Mouse (Mus musculus) layer of hippocampus, adult 11-12 months (tissue): ENCODE measurements around the gene Tbck.
A peak's percentile ranks its signal among the peaks of the same experiment; 100 is the strongest.

Experiments
- DNase-seq: peaks from one replicate; pipeline ENCODE4 v3.0.0; 2022; ENCODE audit warnings: low spot score

Tbck gene

DNA sequence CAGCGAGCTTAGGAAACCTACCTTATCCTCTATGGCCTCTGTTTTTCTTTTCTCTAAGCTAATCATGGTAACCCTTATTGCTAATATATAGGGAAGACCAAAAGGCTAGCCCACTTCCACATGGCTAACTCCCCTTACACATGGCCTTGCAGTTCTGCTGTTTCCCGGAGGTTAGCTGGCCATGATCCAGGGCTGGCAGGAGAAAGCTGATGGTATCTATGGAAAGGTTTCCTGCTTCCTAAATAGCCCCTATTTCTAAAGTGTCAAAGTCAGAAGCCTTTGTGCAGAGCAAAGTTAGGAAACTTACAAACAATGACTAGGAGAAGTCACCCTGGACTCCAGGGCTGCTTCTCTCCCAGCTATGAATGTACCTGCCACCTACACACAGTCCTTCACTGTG, 184.9 kb downstream of the Tbck start:
- DNase-seq: no peak

DNA sequence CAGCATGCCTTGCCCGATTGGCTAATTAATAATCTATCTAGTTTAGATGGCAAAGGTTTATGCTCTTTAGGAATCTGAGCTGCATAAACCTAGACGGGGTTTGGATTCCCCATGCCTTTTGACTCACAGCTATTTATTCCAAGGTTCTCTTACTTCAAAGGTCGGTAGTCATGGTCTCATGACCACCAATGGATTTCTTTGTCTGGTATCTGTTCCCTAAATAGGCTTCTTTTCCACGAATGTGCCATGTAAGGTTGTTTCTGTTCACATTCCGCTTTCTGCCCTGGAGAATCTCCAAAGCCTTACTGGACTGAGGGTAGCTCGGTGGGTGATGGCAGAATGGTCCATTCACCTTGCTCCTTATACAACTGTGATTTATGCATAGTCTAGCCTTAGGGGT, 186.1 kb downstream of the Tbck start:
- peak; percentile 45 for DNase-seq

DNA sequence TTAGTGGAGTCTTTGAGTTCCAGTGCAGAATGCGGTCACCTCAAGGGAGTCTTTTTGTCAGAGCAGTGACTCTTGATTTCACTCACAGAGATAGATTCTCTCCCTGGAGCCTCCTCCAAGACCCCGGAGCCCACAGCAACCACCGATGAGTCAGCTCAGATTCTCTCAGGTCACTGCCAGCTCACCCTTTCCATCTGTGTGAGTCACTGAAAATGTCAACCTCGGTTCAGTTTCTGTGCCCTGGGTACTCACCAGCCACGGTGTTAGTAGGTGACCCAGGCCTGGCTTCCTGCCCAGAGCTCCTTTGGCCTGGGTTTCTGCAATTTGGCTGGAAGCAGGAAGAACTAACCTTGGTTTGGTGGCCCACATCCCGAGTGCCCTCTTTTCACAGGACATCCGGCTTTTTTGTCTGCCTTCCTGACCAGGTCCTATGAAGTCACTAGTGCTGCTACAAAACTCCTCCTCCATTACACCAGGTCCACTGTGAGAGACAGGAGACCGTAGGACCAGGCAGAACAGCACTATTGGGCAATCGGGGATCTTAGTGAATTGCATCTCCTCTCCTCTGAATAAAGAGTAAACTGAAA, 187.5 kb downstream of the Tbck start:
- no peak for DNase-seq

DNA sequence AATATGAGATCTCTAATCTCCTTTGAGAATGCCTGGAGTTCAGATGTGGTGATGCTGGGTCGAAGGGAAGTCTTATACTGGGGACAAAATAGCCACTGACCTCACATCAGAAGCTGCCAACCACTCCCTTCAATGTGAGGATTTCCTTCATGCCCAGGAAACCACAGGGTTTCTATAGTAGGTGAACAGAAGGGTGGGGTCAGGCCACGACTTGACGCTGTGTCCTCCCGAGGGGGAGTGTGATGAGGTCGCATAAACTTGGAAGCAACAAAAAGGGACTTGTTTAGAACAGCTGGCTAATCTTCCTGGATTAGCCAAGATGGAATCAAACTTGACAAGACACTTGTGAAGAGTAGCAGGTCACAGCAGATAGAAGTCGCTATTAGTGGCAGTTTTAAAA, 189.3 kb downstream of the Tbck start:
- no peak for DNase-seq

DNA sequence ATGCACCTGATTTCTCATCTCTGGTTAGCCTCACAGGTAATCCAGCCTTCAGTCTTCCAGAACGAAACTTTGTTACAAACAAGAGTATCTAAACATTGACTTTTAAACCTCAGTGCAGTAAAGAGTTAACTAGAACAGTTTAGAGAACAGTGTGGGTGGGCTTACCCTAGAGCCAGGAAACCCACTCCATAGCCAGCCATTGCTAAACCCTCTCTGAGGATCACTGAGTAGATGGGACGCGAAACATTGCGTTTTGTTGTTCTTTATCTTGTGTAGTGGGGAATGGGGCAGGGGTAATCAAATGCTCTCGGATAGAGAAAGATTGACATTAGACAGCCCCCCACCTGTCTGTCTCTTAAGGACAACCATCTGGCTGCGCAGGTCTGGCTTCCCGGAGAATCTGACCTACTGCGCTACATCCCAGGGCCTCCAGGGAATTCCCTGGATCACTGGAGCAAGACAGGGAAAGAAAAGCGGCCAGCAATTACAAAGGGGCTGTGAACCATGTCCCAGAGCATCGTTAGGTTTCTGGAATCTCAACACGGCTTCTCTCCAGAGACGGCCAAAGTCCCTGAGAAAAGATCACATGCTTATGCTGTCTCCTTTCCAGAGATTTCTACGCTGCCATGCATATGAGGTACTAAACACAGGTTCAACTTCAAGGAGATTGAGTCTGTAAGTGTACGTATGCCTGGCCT, 192.2 kb downstream of the Tbck start:
- no peak for DNase-seq

DNA sequence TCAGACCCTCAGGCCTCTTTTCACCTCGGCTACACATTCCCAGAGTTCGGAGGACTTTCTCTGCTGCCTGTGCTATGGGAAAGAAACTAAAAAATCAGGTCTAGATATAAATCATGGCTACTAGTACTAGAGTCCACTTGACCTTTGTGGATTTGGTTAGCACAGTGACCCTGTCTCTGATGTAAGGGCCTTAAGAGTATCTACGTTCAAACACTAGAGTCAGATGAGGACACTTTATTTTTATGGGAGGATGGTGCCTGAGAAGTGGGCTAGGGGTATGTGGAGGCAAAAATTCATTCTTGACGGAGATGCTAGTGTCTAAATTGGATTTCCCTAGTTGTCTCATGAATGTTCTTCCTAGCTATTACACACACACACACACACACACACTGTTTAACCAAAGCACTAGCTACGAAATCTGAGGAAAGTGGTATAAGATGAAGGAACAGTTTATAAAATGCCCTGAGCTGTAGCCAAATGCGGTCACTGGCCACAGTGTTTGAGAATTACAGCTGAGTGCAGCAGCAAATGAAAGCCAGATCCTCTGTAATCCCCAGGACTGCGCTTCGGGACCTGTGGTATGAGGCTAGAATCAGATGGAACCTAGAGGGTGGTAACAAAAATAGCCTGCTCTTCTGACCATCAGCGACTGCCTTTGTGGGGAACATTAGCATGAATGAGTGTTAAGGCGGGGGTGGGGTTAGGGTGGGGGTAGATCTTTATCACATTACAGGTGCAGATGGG, 193.2 kb downstream of the Tbck start:
- DNase-seq: no peak

DNA sequence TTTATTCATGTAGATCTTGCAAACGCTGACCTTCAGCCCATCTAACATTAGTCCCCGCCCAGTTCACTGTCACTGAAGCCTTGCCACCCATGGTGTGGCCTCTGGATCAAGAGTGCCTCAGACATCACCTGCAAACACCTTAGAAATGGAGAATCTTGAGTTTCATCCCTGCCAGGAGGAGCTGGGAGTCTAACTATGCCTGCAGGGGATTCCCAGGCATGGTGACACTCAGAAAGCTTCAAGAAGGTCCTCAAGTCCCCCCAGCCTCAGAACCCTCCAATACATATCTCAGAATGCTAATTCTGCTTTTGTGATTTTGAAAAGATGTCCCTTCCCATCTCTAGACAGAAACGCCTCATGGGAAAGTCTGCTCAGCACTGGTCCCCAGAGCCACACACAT, 196.4 kb downstream of the Tbck start:
- DNase-seq: no peak

DNA sequence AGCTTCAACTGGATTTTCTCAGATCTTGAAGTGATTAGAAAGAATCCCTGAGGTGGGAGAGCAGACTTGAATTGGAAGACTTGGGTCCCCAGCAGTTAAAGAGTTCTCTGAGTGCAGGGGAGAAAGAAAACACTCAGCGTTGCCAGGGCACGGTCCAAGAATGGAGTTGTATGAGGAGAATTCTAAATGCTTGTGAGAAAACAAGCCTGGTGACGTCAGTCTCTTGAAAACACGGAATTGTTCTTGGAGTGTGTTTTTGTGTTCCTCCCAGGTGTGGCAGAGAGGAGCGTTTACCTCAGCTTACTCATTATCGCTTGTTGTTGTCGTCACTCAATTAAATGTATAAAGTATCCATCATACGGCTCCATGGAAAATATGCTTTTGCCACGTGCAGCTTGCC, 196.9 kb downstream of the Tbck start:
- no peak for DNase-seq

DNA sequence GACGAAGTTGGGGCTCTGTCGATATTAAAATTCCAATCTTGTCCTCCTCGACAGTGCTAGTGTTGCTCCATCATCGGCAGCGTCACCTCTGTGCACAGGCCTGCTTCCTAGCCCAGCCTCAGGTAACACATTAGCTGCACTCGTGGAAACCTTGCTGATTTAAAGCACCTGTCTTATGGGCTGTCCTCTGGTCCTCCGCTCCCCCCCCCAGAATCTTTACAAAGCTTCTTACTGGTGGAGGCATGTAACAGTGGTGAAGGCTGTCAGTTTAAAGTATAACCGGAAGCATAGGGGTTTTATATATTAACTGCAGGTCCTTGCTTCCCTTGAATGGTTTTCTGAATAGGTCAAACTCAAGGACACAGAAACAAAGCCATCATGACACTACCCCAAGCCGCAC, 199.3 kb downstream of the Tbck start:
- no peak for DNase-seq

DNA sequence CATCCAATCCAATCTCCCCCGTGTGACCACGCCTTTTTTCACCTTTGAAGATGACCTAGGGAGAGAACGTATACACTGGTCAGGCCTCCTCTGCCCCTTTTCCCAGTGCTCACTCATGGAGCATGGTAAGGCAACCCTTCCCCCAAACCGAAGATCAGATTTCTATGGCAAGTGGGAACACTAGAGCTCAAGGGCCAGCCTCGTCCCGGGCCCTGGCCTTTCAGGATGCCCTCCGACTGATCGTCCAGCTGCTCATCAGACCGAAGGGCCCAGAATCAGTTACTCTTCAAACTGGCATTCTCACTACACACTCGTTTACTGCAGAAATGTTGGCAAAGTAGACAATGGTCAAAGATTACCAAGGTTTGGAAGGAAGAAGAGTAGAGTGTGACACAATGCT, 200.5 kb downstream of the Tbck start:
- DNase-seq: no peak

DNA sequence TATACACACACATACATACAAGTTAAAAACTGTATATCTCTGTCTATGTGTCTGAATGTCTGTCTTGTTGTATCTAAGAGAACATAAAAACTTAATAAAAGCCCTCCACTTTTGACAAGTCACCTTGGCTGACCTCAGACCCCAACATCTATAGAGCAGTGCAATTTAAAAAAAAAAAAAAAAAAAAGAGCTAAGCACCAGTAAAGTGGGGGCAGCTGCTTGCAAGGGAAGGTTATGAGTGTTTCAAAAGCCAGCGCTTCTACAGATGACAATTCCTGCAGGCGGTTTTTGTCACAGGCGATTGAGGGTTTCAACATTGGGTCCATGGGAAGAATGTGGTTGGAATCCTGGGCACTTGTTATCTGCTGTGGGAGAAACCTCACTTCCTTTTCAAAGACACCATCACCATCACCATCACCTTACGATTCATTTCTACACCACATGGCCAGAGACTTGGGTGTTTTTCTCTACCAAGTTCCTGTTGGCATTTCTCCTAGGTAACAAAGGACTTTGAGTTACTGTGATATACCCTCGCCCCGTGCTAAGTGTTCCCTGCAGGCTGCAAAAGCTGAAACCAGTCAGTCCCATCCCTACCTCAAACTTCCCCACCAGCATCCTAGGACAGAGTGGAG, 202.6 kb downstream of the Tbck start:
- DNase-seq: no peak

DNA sequence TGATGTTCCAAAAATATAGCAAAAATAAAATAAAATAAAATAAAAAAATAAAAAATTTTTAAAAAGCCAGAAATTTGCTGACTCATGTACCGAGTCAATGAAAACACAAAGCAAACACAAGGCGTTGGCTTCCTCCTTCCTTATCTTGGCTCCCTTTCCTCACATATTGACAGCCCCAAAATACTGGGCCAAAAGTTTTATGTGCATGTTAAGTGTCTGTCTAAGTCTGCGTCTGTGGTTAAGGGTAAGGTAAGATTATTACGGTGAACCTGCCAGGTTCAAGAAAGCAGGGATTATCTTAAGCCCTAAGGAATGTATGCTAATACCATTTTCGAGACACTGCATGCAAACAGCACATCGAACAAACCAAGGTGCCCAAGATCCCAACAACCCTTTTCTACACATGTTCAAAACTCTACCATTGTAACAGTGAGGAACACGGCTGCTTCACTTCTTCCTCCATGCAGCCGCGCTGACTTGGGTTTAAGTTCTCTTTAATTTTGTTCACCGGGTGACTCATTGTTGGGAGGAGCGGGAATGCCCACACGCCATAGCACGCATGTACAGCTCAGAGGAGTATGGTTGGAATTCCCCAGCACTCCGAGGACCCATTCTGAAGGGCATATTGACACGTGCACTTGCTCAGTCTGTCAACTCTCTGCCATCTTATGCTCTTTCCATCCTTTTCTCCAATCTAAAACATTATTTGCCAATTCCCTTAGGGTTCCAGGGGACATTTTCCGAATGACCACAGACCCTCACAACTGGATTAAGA, 203.3 kb downstream of the Tbck start:
- no peak for DNase-seq
